Mouse (Mus musculus): ENCODE data around the gene Haus3. TPM values are rescaled to one million over a fixed set of nuclear protein-coding genes. Genes with fewer than 3 reads are reported as not detected.

Gene Haus3
- polyA plus RNA-seq, 1 experiment = 0.09 TPM

DNA sequence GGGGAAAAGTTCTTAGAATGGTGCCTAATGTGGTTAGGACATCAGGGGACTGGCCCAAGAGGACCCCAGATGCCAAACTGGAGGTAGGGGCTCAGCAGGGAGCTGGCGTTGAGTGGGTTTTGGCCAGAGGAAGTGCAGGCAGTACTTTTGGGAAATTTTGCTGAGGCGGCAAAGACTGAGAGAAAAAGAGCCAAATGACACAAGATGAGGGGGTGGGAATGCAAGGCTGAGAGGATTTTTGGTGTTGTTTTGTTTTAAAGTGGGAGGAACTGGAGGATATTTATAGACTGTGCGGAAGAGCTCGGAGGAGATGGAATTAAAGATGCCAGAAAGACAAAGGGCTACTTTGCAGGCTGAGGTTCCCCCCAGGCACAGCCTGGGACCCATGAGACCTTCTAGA lies 1.4 kb upstream of the Haus3 start:
- TF ChIP-seq CTCF (IDR thresholded peaks at IDR 0.05; ENCODE audit: extremely low read depth, insufficient read length, insufficient replicate concordance, low read depth, low read length) (no peak), POLR2A (IDR thresholded peaks at IDR 0.05; ENCODE audit: low read depth, low read length) (no peak)
- Histone ChIP-seq H3K27me3 (ENCODE audit: control insufficient read depth, insufficient read depth, low read length) (no peaks in the 10 kb centered on the region), H3K4me1 (ENCODE audit: control insufficient read depth, insufficient read depth, insufficient read length, low read length) (no peaks in the 10 kb centered on the region), H3K27ac (ENCODE audit: insufficient read depth, low read depth, low read length) (peak overlapping the region; percentile 65), H3K36me3 (ENCODE audit: control insufficient read depth, insufficient read depth, low read length) (peaks cover 13% of the 10 kb centered on the region), H3K4me3 (ENCODE audit: low read depth, low read length) (no peak overlapping the region)
- 79% methylated on average over 4 of the region's 4 CpGs for WGBS

- no peaks in the 10 kb centered on the region for H3K27me3 ChIP-seq (ENCODE audit: control insufficient read depth, insufficient read depth, low read length)
- TF ChIP-seq CTCF (IDR thresholded peaks at IDR 0.05; ENCODE audit: extremely low read depth, insufficient read length, insufficient replicate concordance, low read depth, low read length) = no peak
- TF ChIP-seq POLR2A (IDR thresholded peaks at IDR 0.05; ENCODE audit: low read depth, low read length) = no peak
- H3K27ac ChIP-seq (ENCODE audit: insufficient read depth, low read depth, low read length) = peak overlapping the region; percentile 81
- H3K4me1 ChIP-seq (ENCODE audit: control insufficient read depth, insufficient read depth, insufficient read length, low read length) = no peaks in the 10 kb centered on the region
- peak overlapping the region; percentile 64 for H3K4me3 ChIP-seq (ENCODE audit: low read depth, low read length)
- WGBS = 71% methylated on average over 3 of the region's 3 CpGs
- H3K36me3 ChIP-seq (ENCODE audit: control insufficient read depth, insufficient read depth, low read length) = peaks cover 8% of the 10 kb centered on the region
These were observed 627 bp upstream of the Haus3 start for GRCm38 (mm10) chr5:34169954-34170353.

GRCm38 (mm10) chr5:34167857-34168256 lies 1.5 kb downstream of the Haus3 start:
- Histone ChIP-seq H3K4me1 (ENCODE audit: control insufficient read depth, insufficient read depth, insufficient read length, low read length) (no peaks in the 10 kb centered on the region), H3K36me3 (ENCODE audit: control insufficient read depth, insufficient read depth, low read length) (peaks cover 7% of the 10 kb centered on the region), H3K4me3 (ENCODE audit: low read depth, low read length) (no peak overlapping the region), H3K27ac (ENCODE audit: insufficient read depth, low read depth, low read length) (no peak overlapping the region), H3K27me3 (ENCODE audit: control insufficient read depth, insufficient read depth, low read length) (no peaks in the 10 kb centered on the region)
- TF ChIP-seq POLR2A (IDR thresholded peaks at IDR 0.05; ENCODE audit: low read depth, low read length) (no peak), CTCF (IDR thresholded peaks at IDR 0.05; ENCODE audit: extremely low read depth, insufficient read length, insufficient replicate concordance, low read depth, low read length) (no peak)
- WGBS = 78% methylated on average over 4 of the region's 4 CpGs

DNA sequence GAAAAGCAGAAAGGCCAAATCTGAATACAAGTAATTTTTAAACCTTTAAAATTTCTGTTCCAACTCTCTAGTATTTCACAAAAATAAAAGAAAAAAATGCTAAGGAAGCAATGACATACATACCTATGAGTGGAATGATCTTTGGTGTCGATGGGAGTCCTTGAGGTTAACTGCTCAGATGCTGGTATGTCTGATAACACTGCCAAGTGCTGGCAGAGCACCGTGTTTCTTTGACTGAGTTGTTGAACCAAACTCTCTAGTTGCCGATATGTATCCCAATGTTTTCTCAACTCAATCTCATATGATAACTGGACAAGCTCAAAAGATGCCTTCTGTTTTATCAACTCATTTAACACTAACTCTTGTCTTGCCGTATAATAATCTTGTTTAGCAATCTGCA lies 3.5 kb downstream of the Haus3 start:
- Histone ChIP-seq H3K4me1 (ENCODE audit: control insufficient read depth, insufficient read depth, insufficient read length, low read length) (no peaks in the 10 kb centered on the region), H3K36me3 (ENCODE audit: control insufficient read depth, insufficient read depth, low read length) (peaks cover 7% of the 10 kb centered on the region), H3K4me3 (ENCODE audit: low read depth, low read length) (no peak overlapping the region), H3K27ac (ENCODE audit: insufficient read depth, low read depth, low read length) (no peak overlapping the region), H3K27me3 (ENCODE audit: control insufficient read depth, insufficient read depth, low read length) (no peaks in the 10 kb centered on the region)
- 45% methylated on average over 4 of the region's 4 CpGs for WGBS
- TF ChIP-seq POLR2A (IDR thresholded peaks at IDR 0.05; ENCODE audit: low read depth, low read length) (no peak), CTCF (IDR thresholded peaks at IDR 0.05; ENCODE audit: extremely low read depth, insufficient read length, insufficient replicate concordance, low read depth, low read length) (no peak)

DNA sequence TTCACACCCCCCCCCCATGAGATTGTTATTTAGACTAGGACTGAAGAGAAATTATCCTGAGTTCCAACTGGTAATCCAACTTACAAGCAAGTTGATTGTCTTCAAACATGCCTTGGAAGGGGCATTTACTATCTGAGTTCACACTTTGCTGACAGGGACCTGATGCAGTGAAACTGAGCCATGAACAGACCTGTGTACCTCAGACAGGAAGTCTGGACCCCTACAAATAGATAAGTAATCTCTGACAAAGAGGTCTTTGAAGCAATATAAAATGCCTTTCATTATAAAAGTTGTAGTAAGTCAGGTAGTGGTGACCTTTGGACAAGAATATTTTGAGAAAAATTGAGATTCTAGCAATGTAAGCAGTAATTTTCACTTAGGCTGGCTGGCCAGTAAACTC lies 20.9 kb downstream of the Haus3 start:
- TF ChIP-seq POLR2A (IDR thresholded peaks at IDR 0.05; ENCODE audit: low read depth, low read length) (no peak), CTCF (IDR thresholded peaks at IDR 0.05; ENCODE audit: extremely low read depth, insufficient read length, insufficient replicate concordance, low read depth, low read length) (no peak)
- Histone ChIP-seq H3K36me3 (ENCODE audit: control insufficient read depth, insufficient read depth, low read length) (0 out of 2 replicates have a peak, but pooled peaks cover 2% of the 10 kb centered on the region), H3K27me3 (ENCODE audit: control insufficient read depth, insufficient read depth, low read length) (no peaks in the 10 kb centered on the region), H3K4me1 (ENCODE audit: control insufficient read depth, insufficient read depth, insufficient read length, low read length) (no peaks in the 10 kb centered on the region), H3K27ac (ENCODE audit: insufficient read depth, low read depth, low read length) (no peak overlapping the region), H3K4me3 (ENCODE audit: low read depth, low read length) (no peak overlapping the region)

GRCm38 (mm10) chr5:34147554-34147953 lies 21.8 kb downstream of the Haus3 start:
- Histone ChIP-seq H3K27me3 (ENCODE audit: control insufficient read depth, insufficient read depth, low read length) (no peaks in the 10 kb centered on the region), H3K36me3 (ENCODE audit: control insufficient read depth, insufficient read depth, low read length) (no peaks in the 10 kb centered on the region), H3K27ac (ENCODE audit: insufficient read depth, low read depth, low read length) (no peak overlapping the region), H3K4me1 (ENCODE audit: control insufficient read depth, insufficient read depth, insufficient read length, low read length) (no peaks in the 10 kb centered on the region), H3K4me3 (ENCODE audit: low read depth, low read length) (no peak overlapping the region)
- WGBS = 91% methylated on average over 3 of the region's 3 CpGs
- TF ChIP-seq CTCF (IDR thresholded peaks at IDR 0.05; ENCODE audit: extremely low read depth, insufficient read length, insufficient replicate concordance, low read depth, low read length) (0 out of 2 replicates have a peak, but pooled peaks have one; percentile 11), POLR2A (IDR thresholded peaks at IDR 0.05; ENCODE audit: low read depth, low read length) (no peak)

DNA sequence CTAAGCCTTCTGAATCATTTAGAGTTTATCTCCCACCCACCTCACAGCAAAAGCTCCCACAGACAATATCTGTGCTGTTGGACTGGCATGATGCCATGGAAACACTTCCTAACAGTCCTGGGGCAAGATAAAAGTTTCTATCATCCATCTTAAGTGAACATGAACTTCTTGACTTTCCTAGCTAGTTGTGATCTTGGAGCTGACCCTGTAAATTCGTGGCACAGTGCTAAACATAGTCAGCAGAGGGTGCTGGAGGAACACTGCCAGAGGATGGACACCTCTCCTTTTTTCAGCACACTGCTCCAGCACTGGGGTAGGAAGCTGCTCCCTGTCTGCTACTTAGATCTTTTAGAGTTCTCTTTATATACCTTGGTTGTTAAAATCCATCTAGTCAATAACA lies 29.6 kb downstream of the Haus3 start:
- Histone ChIP-seq H3K27me3 (ENCODE audit: control insufficient read depth, insufficient read depth, low read length) (no peaks in the 10 kb centered on the region; the same call in 1 of the 2 replicates), H3K36me3 (ENCODE audit: control insufficient read depth, insufficient read depth, low read length) (no peaks in the 10 kb centered on the region), H3K4me1 (ENCODE audit: control insufficient read depth, insufficient read depth, insufficient read length, low read length) (no peaks in the 10 kb centered on the region), H3K27ac (ENCODE audit: insufficient read depth, low read depth, low read length) (no peak overlapping the region), H3K4me3 (ENCODE audit: low read depth, low read length) (no peak overlapping the region)
- 0% methylated on average over 1 of the region's 1 CpGs for WGBS
- TF ChIP-seq POLR2A (IDR thresholded peaks at IDR 0.05; ENCODE audit: low read depth, low read length) (no peak), CTCF (IDR thresholded peaks at IDR 0.05; ENCODE audit: extremely low read depth, insufficient read length, insufficient replicate concordance, low read depth, low read length) (peak; percentile 30; the same call in 1 of the 2 replicates)

All from small intestine, adult 2 months (tissue).